Mouse (Mus musculus) ES-Bruce4 (cell line): ENCODE measurements around the gene Casz1.

Experiments used
- CTCF ChIP-seq: IDR thresholded peaks from one replicate; pipeline ENCODE4 v1.8.1; 2011; ENCODE audit warnings: low read depth, low read length
- EP300 ChIP-seq: IDR thresholded peaks from 2 replicates; pipeline ENCODE4 v1.6.1; 2011; ENCODE audit warnings: low read depth, low read length; ENCODE audit not compliant: insufficient read depth
- POLR2A ChIP-seq: IDR thresholded peaks from one replicate; pipeline ENCODE4 v1.8.1; 2011; ENCODE audit warnings: low read length; ENCODE audit not compliant: insufficient read depth

DNA sequence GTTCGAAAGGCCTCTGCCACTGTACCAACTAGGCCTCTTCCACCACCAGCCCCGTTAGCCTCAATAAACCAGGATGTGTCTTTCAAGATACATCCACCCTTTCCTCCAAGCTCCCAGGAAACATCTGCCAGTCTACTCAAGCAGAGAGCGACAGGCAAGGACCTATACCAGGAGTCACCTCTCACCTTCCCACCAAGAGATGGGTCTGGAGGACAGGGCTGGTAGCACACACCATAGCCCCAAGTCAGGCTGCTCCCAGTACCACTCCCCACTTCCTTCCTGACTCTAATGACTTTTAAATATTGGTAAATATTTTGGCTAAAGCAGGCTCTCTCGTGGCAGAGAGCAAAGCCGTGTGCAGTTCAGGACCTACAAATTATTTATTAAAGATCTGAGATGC, 77.6 kb downstream of the Casz1 start:
- TF ChIP-seq CTCF, result no peak
- no peak for TF ChIP-seq POLR2A
- TF ChIP-seq EP300, result no peak
